Mouse (Mus musculus) gastrocnemius, postnatal 25 days (tissue): ENCODE measurements around the gene Ehd2. TPM values are rescaled to one million over a fixed set of nuclear protein-coding genes. Genes with fewer than 3 reads are reported as not detected.
"Not testable (repeated sequence)": the region's sequence is repeated elsewhere in the genome, so short reads cannot be mapped to it uniquely, and the experiment has no call there.

ENCODE experiments used
- DNase-seq: peaks from one replicate; pipeline ENCODE4 v3.0.0; 2022
- total RNA-seq, 2 experiments: library from RNA; stranded (reverse); gene quantifications; 1 replicate in 1 of 2; 2 replicates in 1 of 2; pipeline ENCODE4 v1.2.3; 2021

The Ehd2 gene
- total RNA-seq, 2 experiments from 2014 or later, result 44.5 to 66.1 TPM

- peak; percentile 89 for DNase-seq
These were observed 21.4 kb downstream of the Ehd2 start, which contains the start of gene Nop53 for GRCm38 (mm10) chr7:15945721-15946536. Nop53 (minus strand) TSS chr7:15946074.

- no peak for DNase-seq
These were observed 22.2 kb downstream of the Ehd2 start for GRCm38 (mm10) chr7:15945211-15945610.

- no peak for DNase-seq
These were observed 23.1 kb downstream of the Ehd2 start for GRCm38 (mm10) chr7:15944311-15944710.

- DNase-seq, result no peak
These were observed 28.7 kb downstream of the Ehd2 start for GRCm38 (mm10) chr7:15938621-15939020.

GRCm38 (mm10) chr7:15937491-15937890 is 29.9 kb downstream of the Ehd2 start:
- DNase-seq, result no peak

GRCm38 (mm10) chr7:15933437-15934359 is 33.7 kb downstream of the Ehd2 start:
- peak; percentile 62 for DNase-seq

- DNase-seq, result no peak
These were observed 35.7 kb downstream of the Ehd2 start for GRCm38 (mm10) chr7:15931635-15932034.

- DNase-seq, result no peak
These were observed 36.8 kb downstream of the Ehd2 start for GRCm38 (mm10) chr7:15930543-15930942.

- peak; percentile 60 for DNase-seq
These were observed 37.5 kb downstream of the Ehd2 start for GRCm38 (mm10) chr7:15929910-15930309.

- peak; percentile 90 for DNase-seq
These were observed 45.1 kb downstream of the Ehd2 start, which contains the start of gene Selenow for GRCm38 (mm10) chr7:15922220-15922773. Selenow (minus strand) TSS chr7:15922402.

- DNase-seq, result peak; percentile 72
These were observed 45.6 kb downstream of the Ehd2 start for GRCm38 (mm10) chr7:15921796-15922195.

GRCm38 (mm10) chr7:15920645-15921190 is 46.6 kb downstream of the Ehd2 start:
- DNase-seq, result no peak

- DNase-seq, result no peak
These were observed 47.4 kb downstream of the Ehd2 start for GRCm38 (mm10) chr7:15919947-15920346.

- no peak for DNase-seq
These were observed 49.0 kb downstream of the Ehd2 start for GRCm38 (mm10) chr7:15918371-15918770.

GRCm38 (mm10) chr7:15916996-15917395 is 50.4 kb downstream of the Ehd2 start:
- no peak for DNase-seq

GRCm38 (mm10) chr7:15916134-15916723 is 51.1 kb downstream of the Ehd2 start:
- DNase-seq, result no peak

- not testable (repeated sequence) for DNase-seq
These were observed 51.7 kb downstream of the Ehd2 start for GRCm38 (mm10) chr7:15915695-15916094.

- no peak for DNase-seq
These were observed 52.6 kb downstream of the Ehd2 start for GRCm38 (mm10) chr7:15914751-15915150.

GRCm38 (mm10) chr7:15914252-15914651 is 53.1 kb downstream of the Ehd2 start:
- DNase-seq, result no peak

- DNase-seq, result peak; percentile 52
These were observed 55.2 kb downstream of the Ehd2 start for GRCm38 (mm10) chr7:15912183-15912582.

GRCm38 (mm10) chr7:15910521-15910920 is 56.8 kb downstream of the Ehd2 start:
- DNase-seq, result no peak
